Mouse (Mus musculus): ENCODE measurements around the gene Eapp.
"Not testable (repeated sequence)": the region's sequence is repeated elsewhere in the genome, so short reads cannot be mapped to it uniquely, and the experiment has no call there.

Gene Eapp

GRCm38 (mm10) chr12:54683182-54683581 lies 12.5 kb downstream of the Eapp start:
- DNase-seq (ENCODE audit: low read depth, low spot score) = no peak

- no peak for DNase-seq (ENCODE audit: low read depth, low spot score)
Measured at GRCm38 (mm10) chr12:54676709-54677108, 19.0 kb downstream of the Eapp start.

GRCm38 (mm10) chr12:54675396-54675795 lies 20.3 kb downstream of the Eapp start:
- no peak for DNase-seq (ENCODE audit: low read depth, low spot score)

GRCm38 (mm10) chr12:54671262-54671661 lies 24.4 kb downstream of the Eapp start:
- no peak for DNase-seq (ENCODE audit: low read depth, low spot score)

- DNase-seq (ENCODE audit: low read depth, low spot score) = no peak
Measured at GRCm38 (mm10) chr12:54668141-54668540, 27.6 kb downstream of the Eapp start.

GRCm38 (mm10) chr12:54665526-54665925 lies 30.2 kb downstream of the Eapp start:
- no peak for DNase-seq (ENCODE audit: low read depth, low spot score)

GRCm38 (mm10) chr12:54661470-54661869 lies 34.2 kb downstream of the Eapp start:
- not testable (repeated sequence) for DNase-seq (ENCODE audit: low read depth, low spot score)

- DNase-seq (ENCODE audit: low read depth, low spot score) = no peak
Measured at GRCm38 (mm10) chr12:54659901-54660300, 35.8 kb downstream of the Eapp start.

- no peak for DNase-seq (ENCODE audit: low read depth, low spot score)
Measured at GRCm38 (mm10) chr12:54658425-54659092, 37.1 kb downstream of the Eapp start.

GRCm38 (mm10) chr12:54657951-54658350 lies 37.7 kb downstream of the Eapp start:
- no peak for DNase-seq (ENCODE audit: low read depth, low spot score)

GRCm38 (mm10) chr12:54657226-54657625 lies 38.5 kb downstream of the Eapp start:
- no peak for DNase-seq (ENCODE audit: low read depth, low spot score)

- DNase-seq (ENCODE audit: low read depth, low spot score) = peak; percentile 85
Measured at GRCm38 (mm10) chr12:54656396-54657171, 39.1 kb downstream of the Eapp start, which contains the start of gene Sptssa. Gene Sptssa, minus strand, starts transcription at chr12:54656573.

GRCm38 (mm10) chr12:54656039-54656395 lies 39.7 kb downstream of the Eapp start:
- DNase-seq (ENCODE audit: low read depth, low spot score) = no peak

- no peak for DNase-seq (ENCODE audit: low read depth, low spot score)
Measured at GRCm38 (mm10) chr12:54655292-54656038, 40.2 kb downstream of the Eapp start.

- no peak for DNase-seq (ENCODE audit: low read depth, low spot score)
Measured at GRCm38 (mm10) chr12:54654741-54655140, 41.0 kb downstream of the Eapp start.

GRCm38 (mm10) chr12:54654141-54654540 lies 41.6 kb downstream of the Eapp start:
- DNase-seq (ENCODE audit: low read depth, low spot score) = no peak

GRCm38 (mm10) chr12:54652346-54652745 lies 43.4 kb downstream of the Eapp start:
- no peak for DNase-seq (ENCODE audit: low read depth, low spot score)

- DNase-seq (ENCODE audit: low read depth, low spot score) = no peak
Measured at GRCm38 (mm10) chr12:54651820-54652219, 43.9 kb downstream of the Eapp start.

GRCm38 (mm10) chr12:54651158-54651557 lies 44.5 kb downstream of the Eapp start:
- DNase-seq (ENCODE audit: low read depth, low spot score) = no peak

- no peak for DNase-seq (ENCODE audit: low read depth, low spot score)
Measured at GRCm38 (mm10) chr12:54644947-54645346, 50.8 kb downstream of the Eapp start.

GRCm38 (mm10) chr12:54643320-54643892 lies 52.3 kb downstream of the Eapp start:
- no peak for DNase-seq (ENCODE audit: low read depth, low spot score)

- DNase-seq (ENCODE audit: low read depth, low spot score) = no peak
Measured at GRCm38 (mm10) chr12:54641374-54641773, 54.3 kb downstream of the Eapp start.
